Mouse (Mus musculus) gastrocnemius, adult 8-10 months (tissue): ENCODE results near the gene Plac9a. TPM values are rescaled to one million over a fixed set of nuclear protein-coding genes. Genes with fewer than 3 reads are reported as not detected.

Experiments
- DNase-seq, 2 experiments: peaks; one replicate each; pipeline ENCODE4 v3.0.0; 2022; ENCODE audit warnings: low spot score in 2 of 2
- total RNA-seq, 4 experiments: library from RNA; stranded (reverse); gene quantifications; 2 replicates each; pipeline ENCODE4 v1.2.4; 2022

Gene Plac9a
- total RNA-seq, 4 experiments from 2014 or later = 1.3 to 2.3 (median 1.7) TPM

- no peak for DNase-seq
Measured at GRCm38 (mm10) chr14:25838411-25838810, 64.5 kb downstream of the Plac9a start.

Other genes with a start within 250 kb of the Plac9a start
- 10 to 100 TPM; 22.9 to 29.3 (median 28.8) TPM for gene Ppif, start 208.9 kb downstream of the Plac9a start, total RNA-seq
- 10 to 100 TPM; 54.4 to 82.7 (median 64.0) TPM for gene Zcchc24, start 134.1 kb downstream of the Plac9a start, total RNA-seq
- 100 to 1,000 TPM in 3 of 4 experiments, 10 to 100 TPM in 1; 92.4 to 119 (median 105) TPM for gene Anxa11, start 60.9 kb downstream of the Plac9a start, total RNA-seq
- gene Tmem254a, start 24.6 kb upstream of the Plac9a start, total RNA-seq = under 1 TPM in 2 of 4 experiments, not detected in 2; 0.19 to 0.59 TPM
- gene Cphx1, start 35.2 kb upstream of the Plac9a start, total RNA-seq = not detected
- gene Duxbl1, start 75.5 kb upstream of the Plac9a start, total RNA-seq = not detected
- 10 to 100 TPM in 2 of 4 experiments, 1 to 10 TPM in 2; 4.0 to 15.3 (median 11.3) TPM for gene Gm9780, start 139.6 kb upstream of the Plac9a start, total RNA-seq
- 1 to 10 TPM; 1.0 to 2.1 (median 1.7) TPM for gene Tmem254c, start 164.3 kb upstream of the Plac9a start, total RNA-seq
- gene Cphx2, start 178.4 kb upstream of the Plac9a start, total RNA-seq = not detected
- gene Cphx3, start 179.2 kb upstream of the Plac9a start, total RNA-seq = not detected
- not detected for gene Duxbl2, start 215.2 kb upstream of the Plac9a start, total RNA-seq